8 mouse cellular contexts compared by ENCODE assay signal in genomic region chr5:125476799-125477198, GRCm38 (mm10). TPM values are rescaled to one million over a fixed set of nuclear protein-coding genes. Genes with fewer than 3 reads are reported as not detected.
A peak's percentile ranks its signal among the peaks of the same experiment; 100 is the strongest.
DNase-seq lines count a peak whose midpoint lies in the region; ATAC-seq and TF ChIP-seq lines count a peak whose summit lies in the region.
"Had no signal": no experiment of that assay in that cellular context is flagged by ENCODE, and none has a peak within 500 bp of the region (broad histone marks: within the 10 kb centered on the region; RNA-seq: fewer than 3 reads in every experiment).

No protein-coding gene starts in this region.

- no peak for DNase-seq in neural tube, embryonic 11.5 days (ENCODE audit: low spot score)
- no peak for DNase-seq in neural tube, embryonic 10.5 days (ENCODE audit: extremely low spot score, low spot score)
- peak; percentile 27 for DNase-seq in liver
- DNase-seq in stomach, postnatal 0 days (ENCODE audit: low spot score): peak; percentile 52
- DNase-seq in layer of hippocampus, postnatal 25 days (ENCODE audit: extremely low spot score in 1 of 2, low spot score in 1 of 2): no peak

- TF ChIP-seq CTCF in embryonic fibroblast, embryonic 13.5 days (IDR thresholded peaks at IDR 0.05; ENCODE audit: borderline replicate concordance, insufficient read depth, low read length): no peak
- no peak for TF ChIP-seq CTCF in stomach, postnatal 0 days (IDR thresholded peaks at IDR 0.05; ENCODE audit: low read depth)

- peak overlapping the region; percentile 95 for H3K4me2 ChIP-seq in neural tube, embryonic 11.5 days (ENCODE audit: low read depth)
- peak overlapping the region; percentile 85 for H3K4me2 ChIP-seq in stomach, postnatal 0 days (replicated peaks; ENCODE audit: low read depth)

- H3K27ac ChIP-seq in neural tube, embryonic 11.5 days (ENCODE audit: low read depth, low read length): no peak overlapping the region
- no peak overlapping the region; the same call in 1 of the 2 replicates for H3K27ac ChIP-seq in embryonic fibroblast, embryonic 13.5 days (ENCODE audit: insufficient read depth, low read length)
- 0 out of 2 replicates have a peak overlapping the region, but pooled peaks have one; percentile 81 for H3K27ac ChIP-seq in stomach, postnatal 0 days (replicated peaks)

- peaks cover 20% of the 10 kb centered on the region for H3K4me1 ChIP-seq in neural tube, embryonic 11.5 days (ENCODE audit: control insufficient read depth, insufficient read depth, low read length)
- peaks cover 7% of the 10 kb centered on the region for H3K4me1 ChIP-seq in embryonic fibroblast, embryonic 13.5 days (ENCODE audit: control insufficient read depth, insufficient read depth, low read length)
- H3K4me1 ChIP-seq in stomach, postnatal 0 days (replicated peaks; ENCODE audit: control insufficient read depth, insufficient read depth): peaks cover 5% of the 10 kb centered on the region; the same call in 1 of the 2 replicates

- H3K4me3 ChIP-seq in neural tube, embryonic 11.5 days (ENCODE audit: low read depth, low read length): peak overlapping the region; percentile 56
- peak overlapping the region; percentile 81 for H3K4me3 ChIP-seq in embryonic fibroblast, embryonic 13.5 days (ENCODE audit: insufficient read depth, low read length)
- H3K4me3 ChIP-seq in stomach, postnatal 0 days (ENCODE audit: low read depth, low read length): peak overlapping the region; percentile 77

- no peaks in the 10 kb centered on the region for H3K9me3 ChIP-seq in neural tube, embryonic 11.5 days (ENCODE audit: control insufficient read depth, low read length)
- no peaks in the 10 kb centered on the region for H3K9me3 ChIP-seq in stomach, postnatal 0 days (ENCODE audit: control insufficient read depth, low read length)

- no peak for TF ChIP-seq POLR2A in embryonic fibroblast, embryonic 13.5 days (IDR thresholded peaks at IDR 0.05; ENCODE audit: low read depth, low read length)

- H3K27me3 ChIP-seq in neural tube, embryonic 11.5 days (ENCODE audit: control insufficient read depth, insufficient read depth, low read length): no peaks in the 10 kb centered on the region
- H3K27me3 ChIP-seq in stomach, postnatal 0 days (ENCODE audit: control insufficient read depth, insufficient read depth, low read length): no peaks in the 10 kb centered on the region

- 62% methylated on average over 7 of the region's 7 CpGs for WGBS in neural tube, embryonic 11.5 days
- 42% methylated on average over 7 of the region's 7 CpGs for WGBS in stomach, postnatal 0 days

- H3K36me3 ChIP-seq in neural tube, embryonic 11.5 days (ENCODE audit: control insufficient read depth, insufficient read depth, low read length): no peaks in the 10 kb centered on the region
- no peaks in the 10 kb centered on the region for H3K36me3 ChIP-seq in stomach, postnatal 0 days (ENCODE audit: control insufficient read depth, insufficient read depth, low read length)

- no peak for TF ChIP-seq EP300 in stomach, postnatal 0 days (optimal IDR thresholded peaks at IDR 0.05)

- peak overlapping the region; percentile 62; the same call in 1 of the 2 replicates for H3K9ac ChIP-seq in neural tube, embryonic 11.5 days (ENCODE audit: low read length)
- peak overlapping the region; percentile 71 for H3K9ac ChIP-seq in stomach, postnatal 0 days (ENCODE audit: low read length)

- ATAC-seq in neural tube, embryonic 11.5 days (ENCODE audit: insufficient read depth, low FRiP score, low TSS enrichment): no peak
- ATAC-seq in stomach, postnatal 0 days (ENCODE audit: low FRiP score, low TSS enrichment): no peak; the same call in 1 of the 2 replicates
- ATAC-seq in CD4-positive, CD25-positive, alpha-beta regulatory T cell, adult 4 months: no peak

RNA-seq across cellular contexts. Expression of gene Aacs, which starts 1.2 kb away (rescaled TPM):
- polyA plus RNA-seq in neural tube, embryonic 11.5 days (2014; fragmentation: Nextera tagmentation; extraction: Ambion mirVana): 50.3 and 65.1 TPM in 2 replicates
- 40.7 and 44.4 TPM in 2 replicates for polyA plus RNA-seq in embryonic fibroblast, embryonic 13.5 days (2011; ENCODE audit: insufficient read length, low read depth, missing spikeins)
- 39.7 and 41.4 TPM in 2 replicates for polyA plus RNA-seq in stomach, postnatal 0 days (2015; fragmentation: Nextera tagmentation; extraction: Ambion mirVana)
- total RNA-seq in layer of hippocampus, postnatal 25 days (2021): 10 to 100 TPM; 62.5 to 66.7 TPM
- polyA plus RNA-seq in CD4-positive, CD25-positive, alpha-beta regulatory T cell, adult 4 months (2017; shearing (Covaris generic)): 10 to 100 TPM; 22.1 to 39.8 TPM

RNA-seq across cellular contexts. Expression of gene Bri3bp, which starts 35.4 kb away (rescaled TPM):
- 33.7 and 38.0 TPM in 2 replicates for polyA plus RNA-seq in neural tube, embryonic 11.5 days (2014; fragmentation: Nextera tagmentation; extraction: Ambion mirVana)
- polyA plus RNA-seq in embryonic fibroblast, embryonic 13.5 days (2011; ENCODE audit: insufficient read length, low read depth, missing spikeins): 30.2 and 37.5 TPM in 2 replicates
- polyA plus RNA-seq in stomach, postnatal 0 days (2015; fragmentation: Nextera tagmentation; extraction: Ambion mirVana): 25.3 and 27.9 TPM in 2 replicates
- total RNA-seq in layer of hippocampus, postnatal 25 days (2021): 100 to 1,000 TPM; 101 to 109 TPM
- polyA plus RNA-seq in CD4-positive, CD25-positive, alpha-beta regulatory T cell, adult 4 months (2017; shearing (Covaris generic)): 1 to 10 TPM; 4.3 to 7.5 TPM

RNA-seq across cellular contexts. Expression of gene Dhx37, which starts 42.9 kb away (rescaled TPM):
- polyA plus RNA-seq in neural tube, embryonic 11.5 days (2014; fragmentation: Nextera tagmentation; extraction: Ambion mirVana): 11.1 and 13.4 TPM in 2 replicates
- polyA plus RNA-seq in embryonic fibroblast, embryonic 13.5 days (2011; ENCODE audit: insufficient read length, low read depth, missing spikeins): 18.6 and 27.6 TPM in 2 replicates
- 3.3 and 4.5 TPM in 2 replicates for polyA plus RNA-seq in stomach, postnatal 0 days (2015; fragmentation: Nextera tagmentation; extraction: Ambion mirVana)
- 10 to 100 TPM; 11.9 to 14.8 TPM for total RNA-seq in layer of hippocampus, postnatal 25 days (2021)
- 1 to 10 TPM; 8.4 to 8.6 TPM for polyA plus RNA-seq in CD4-positive, CD25-positive, alpha-beta regulatory T cell, adult 4 months (2017; shearing (Covaris generic))

RNA-seq across cellular contexts. Expression of gene Tmem132b, which starts 54.8 kb away (rescaled TPM):
- polyA plus RNA-seq in neural tube, embryonic 11.5 days (2014; fragmentation: Nextera tagmentation; extraction: Ambion mirVana): 1.4 and 1.5 TPM in 2 replicates
- 0.07 TPM in 1 of 2 replicates, not detected in the other for polyA plus RNA-seq in embryonic fibroblast, embryonic 13.5 days (2011; ENCODE audit: insufficient read length, low read depth, missing spikeins)
- 0.21 and 0.30 TPM in 2 replicates for polyA plus RNA-seq in stomach, postnatal 0 days (2015; fragmentation: Nextera tagmentation; extraction: Ambion mirVana)
- total RNA-seq in layer of hippocampus, postnatal 25 days (2021): 100 to 1,000 TPM; 108 to 121 TPM
- polyA plus RNA-seq in CD4-positive, CD25-positive, alpha-beta regulatory T cell, adult 4 months (2017; shearing (Covaris generic)): under 1 TPM in 1 of 2 experiments, not detected in 1; 0.16 TPM
- total RNA-seq: common myeloid progenitor, adult 5-6 weeks had no signal

Comparison
In these comparisons a context has a peak if more than half of its experiments do, and no peak if none do; other contexts are left out.
1. DNase-seq: peak in liver (single experiment) and stomach, postnatal 0 days (single experiment); none in neural tube, embryonic 11.5 days (single experiment), neural tube, embryonic 10.5 days (single experiment) and layer of hippocampus, postnatal 25 days (0 of 2).
2. Peak in every context shown above with its lines, with median percentiles within 50 percentile points of each other: H3K4me3 ChIP-seq.